Mouse (Mus musculus): ENCODE results near the gene Cfap99. TPM values are rescaled to one million over a fixed set of nuclear protein-coding genes. Genes with fewer than 3 reads are reported as not detected.

Cfap99 gene
- polyA plus RNA-seq, 1 experiment from 2014 or later, result not detected

DNA sequence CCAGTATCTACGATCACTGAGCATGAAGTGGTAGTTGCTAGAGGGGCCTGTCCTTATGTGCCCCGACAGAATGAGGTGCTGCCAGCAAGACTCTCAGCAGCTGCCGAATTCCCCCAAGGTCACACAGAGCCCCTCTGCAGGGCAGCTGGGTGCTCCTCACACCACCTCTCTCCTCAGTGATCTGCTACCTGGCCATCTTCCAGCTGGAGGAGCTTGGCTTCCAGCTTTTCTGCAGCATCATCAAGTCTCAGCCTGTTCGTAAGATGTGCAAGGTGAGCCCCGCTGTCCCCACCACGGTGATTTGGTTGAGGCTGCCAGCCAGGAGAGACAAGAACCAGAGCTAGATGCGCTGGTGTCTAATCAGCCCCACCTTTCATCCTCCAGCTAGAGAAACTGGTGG is 14.0 kb downstream of the Cfap99 start:
- Histone ChIP-seq H3K27ac (ENCODE audit: low read length) (no peak overlapping the region), H3K4me1 (ENCODE audit: control insufficient read depth, low read depth, low read length) (no peaks in the 10 kb centered on the region), H3K9ac (ENCODE audit: low read depth, low read length) (no peak overlapping the region), H3K36me3 (ENCODE audit: control insufficient read depth, insufficient read depth) (no peaks in the 10 kb centered on the region), H3K27me3 (ENCODE audit: control insufficient read depth, insufficient read depth, low read depth, low read length) (no peaks in the 10 kb centered on the region), H3K4me3 (ENCODE audit: low read depth, low read length) (no peak overlapping the region), H3K4me2 (ENCODE audit: low read depth, low read length) (no peak overlapping the region), H3K9me3 (replicated peaks; ENCODE audit: control insufficient read depth, low read length) (no peaks in the 10 kb centered on the region)
- no peak for ATAC-seq (ENCODE audit: low read depth)
- 60% methylated on average over 7 of the region's 7 CpGs for WGBS (ENCODE audit: insufficient replicate concordance)

- no peaks in the 10 kb centered on the region for H3K4me1 ChIP-seq (ENCODE audit: control insufficient read depth, low read depth, low read length)
- no peaks in the 10 kb centered on the region for H3K27me3 ChIP-seq (ENCODE audit: control insufficient read depth, insufficient read depth, low read depth, low read length)
- H3K27ac ChIP-seq (ENCODE audit: low read length), result no peak overlapping the region
- H3K4me2 ChIP-seq (ENCODE audit: low read depth, low read length), result no peak overlapping the region
- H3K4me3 ChIP-seq (ENCODE audit: low read depth, low read length), result no peak overlapping the region
- H3K9me3 ChIP-seq (replicated peaks; ENCODE audit: control insufficient read depth, low read length), result no peaks in the 10 kb centered on the region
- ATAC-seq (ENCODE audit: low read depth), result no peak
- no peaks in the 10 kb centered on the region for H3K36me3 ChIP-seq (ENCODE audit: control insufficient read depth, insufficient read depth)
- H3K9ac ChIP-seq (ENCODE audit: low read depth, low read length), result no peak overlapping the region
- WGBS (ENCODE audit: insufficient replicate concordance), result 64% methylated on average over 3 of the region's 3 CpGs
Observed at GRCm38 (mm10) chr5:34309016-34309415, 20.6 kb downstream of the Cfap99 start.

GRCm38 (mm10) chr5:34319491-34320034 is 31.2 kb downstream of the Cfap99 start:
- Histone ChIP-seq H3K4me3 (ENCODE audit: low read depth, low read length) (no peak overlapping the region), H3K9ac (ENCODE audit: low read depth, low read length) (no peak overlapping the region), H3K36me3 (ENCODE audit: control insufficient read depth, insufficient read depth) (no peaks in the 10 kb centered on the region), H3K4me1 (ENCODE audit: control insufficient read depth, low read depth, low read length) (no peaks in the 10 kb centered on the region), H3K9me3 (replicated peaks; ENCODE audit: control insufficient read depth, low read length) (no peaks in the 10 kb centered on the region), H3K4me2 (ENCODE audit: low read depth, low read length) (no peak overlapping the region), H3K27me3 (ENCODE audit: control insufficient read depth, insufficient read depth, low read depth, low read length) (no peaks in the 10 kb centered on the region), H3K27ac (ENCODE audit: low read length) (no peak overlapping the region)
- no peak; the same call in 1 of the 2 replicates for ATAC-seq (ENCODE audit: low read depth)
- WGBS (ENCODE audit: insufficient replicate concordance), result 43% methylated on average over 2 of the region's 2 CpGs

GRCm38 (mm10) chr5:34321236-34321635 is 32.8 kb downstream of the Cfap99 start:
- Histone ChIP-seq H3K4me1 (ENCODE audit: control insufficient read depth, low read depth, low read length) (no peaks in the 10 kb centered on the region), H3K4me2 (ENCODE audit: low read depth, low read length) (no peak overlapping the region), H3K36me3 (ENCODE audit: control insufficient read depth, insufficient read depth) (no peaks in the 10 kb centered on the region), H3K9ac (ENCODE audit: low read depth, low read length) (no peak overlapping the region), H3K27ac (ENCODE audit: low read length) (no peak overlapping the region), H3K27me3 (ENCODE audit: control insufficient read depth, insufficient read depth, low read depth, low read length) (no peaks in the 10 kb centered on the region), H3K9me3 (replicated peaks; ENCODE audit: control insufficient read depth, low read length) (no peaks in the 10 kb centered on the region), H3K4me3 (ENCODE audit: low read depth, low read length) (no peak overlapping the region)
- no peak for ATAC-seq (ENCODE audit: low read depth)
- WGBS (ENCODE audit: insufficient replicate concordance), result 68% methylated on average over 4 of the region's 4 CpGs

GRCm38 (mm10) chr5:34325286-34325685 is 36.9 kb downstream of the Cfap99 start:
- no peak for ATAC-seq (ENCODE audit: low read depth)
- H3K36me3 ChIP-seq (ENCODE audit: control insufficient read depth, insufficient read depth), result no peaks in the 10 kb centered on the region
- H3K4me3 ChIP-seq (ENCODE audit: low read depth, low read length), result no peak overlapping the region
- H3K9me3 ChIP-seq (replicated peaks; ENCODE audit: control insufficient read depth, low read length), result no peaks in the 10 kb centered on the region
- no peak overlapping the region for H3K4me2 ChIP-seq (ENCODE audit: low read depth, low read length)
- no peak overlapping the region for H3K9ac ChIP-seq (ENCODE audit: low read depth, low read length)
- no peak overlapping the region for H3K27ac ChIP-seq (ENCODE audit: low read length)
- peaks cover 3% of the 10 kb centered on the region; the same call in 1 of the 2 replicates for H3K27me3 ChIP-seq (ENCODE audit: control insufficient read depth, insufficient read depth, low read depth, low read length)
- no peaks in the 10 kb centered on the region for H3K4me1 ChIP-seq (ENCODE audit: control insufficient read depth, low read depth, low read length)

GRCm38 (mm10) chr5:34326249-34326691 is 37.9 kb downstream of the Cfap99 start:
- H3K4me3 ChIP-seq (ENCODE audit: low read depth, low read length), result no peak overlapping the region
- H3K9ac ChIP-seq (ENCODE audit: low read depth, low read length), result no peak overlapping the region
- H3K36me3 ChIP-seq (ENCODE audit: control insufficient read depth, insufficient read depth), result no peaks in the 10 kb centered on the region
- H3K4me1 ChIP-seq (ENCODE audit: control insufficient read depth, low read depth, low read length), result no peaks in the 10 kb centered on the region
- no peaks in the 10 kb centered on the region for H3K9me3 ChIP-seq (replicated peaks; ENCODE audit: control insufficient read depth, low read length)
- no peak for ATAC-seq (ENCODE audit: low read depth)
- no peak overlapping the region for H3K4me2 ChIP-seq (ENCODE audit: low read depth, low read length)
- H3K27ac ChIP-seq (ENCODE audit: low read length), result no peak overlapping the region
- H3K27me3 ChIP-seq (ENCODE audit: control insufficient read depth, insufficient read depth, low read depth, low read length), result peaks cover 3% of the 10 kb centered on the region; the same call in 1 of the 2 replicates
- WGBS (ENCODE audit: insufficient replicate concordance), result 31% methylated on average over 4 of the region's 4 CpGs

DNA sequence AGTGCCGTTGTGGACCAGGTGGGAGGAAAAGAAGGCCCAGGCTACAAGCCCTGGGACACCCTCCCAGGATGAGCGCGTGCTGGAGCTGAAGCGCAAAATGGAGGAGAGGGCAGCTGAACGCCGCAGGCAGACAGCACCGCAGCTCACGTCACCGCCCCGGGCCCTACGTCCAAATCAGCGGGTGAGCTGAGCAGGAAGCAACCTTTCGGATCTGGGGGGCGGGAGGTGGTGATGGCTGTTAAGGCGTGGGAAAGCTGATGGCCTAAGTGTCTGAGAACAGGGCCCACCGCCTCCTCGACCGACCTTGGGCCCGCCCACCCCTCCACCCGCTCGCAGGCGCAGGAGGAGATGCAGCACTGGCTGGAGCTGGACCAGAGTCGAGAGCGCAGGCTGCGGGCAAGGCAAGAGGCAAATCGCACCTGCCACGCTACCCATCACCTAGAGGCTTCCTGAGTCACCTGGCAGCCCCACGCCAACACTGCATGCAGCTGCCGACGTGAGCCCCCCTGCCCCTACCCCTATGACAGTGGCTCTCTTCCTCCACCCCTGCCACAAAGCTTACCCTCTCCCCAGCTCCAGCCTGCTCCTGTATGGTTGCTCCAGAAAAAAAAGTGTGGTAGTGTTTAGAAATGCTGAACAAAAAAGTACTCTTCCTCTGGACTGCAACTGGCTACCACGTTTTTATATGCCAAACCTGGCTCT is 38.6 kb downstream of the Cfap99 start:
- no peak for ATAC-seq (ENCODE audit: low read depth)
- Histone ChIP-seq H3K4me1 (ENCODE audit: control insufficient read depth, low read depth, low read length) (no peaks in the 10 kb centered on the region), H3K9me3 (replicated peaks; ENCODE audit: control insufficient read depth, low read length) (no peaks in the 10 kb centered on the region), H3K4me3 (ENCODE audit: low read depth, low read length) (peak overlapping the region; percentile 2), H3K4me2 (ENCODE audit: low read depth, low read length) (peak overlapping the region; percentile 42), H3K27me3 (ENCODE audit: control insufficient read depth, insufficient read depth, low read depth, low read length) (peaks cover 3% of the 10 kb centered on the region; the same call in 1 of the 2 replicates), H3K36me3 (ENCODE audit: control insufficient read depth, insufficient read depth) (no peaks in the 10 kb centered on the region), H3K27ac (ENCODE audit: low read length) (no peak overlapping the region), H3K9ac (ENCODE audit: low read depth, low read length) (no peak overlapping the region)
- WGBS (ENCODE audit: insufficient replicate concordance), result 27% methylated on average over 31 of the region's 31 CpGs

- no peak for ATAC-seq (ENCODE audit: low read depth)
- 55% methylated on average over 2 of the region's 2 CpGs for WGBS (ENCODE audit: insufficient replicate concordance)
- no peak overlapping the region for H3K4me2 ChIP-seq (ENCODE audit: low read depth, low read length)
- H3K36me3 ChIP-seq (ENCODE audit: control insufficient read depth, insufficient read depth), result no peaks in the 10 kb centered on the region
- no peak overlapping the region for H3K27ac ChIP-seq (ENCODE audit: low read length)
- H3K9ac ChIP-seq (ENCODE audit: low read depth, low read length), result no peak overlapping the region
- H3K9me3 ChIP-seq (replicated peaks; ENCODE audit: control insufficient read depth, low read length), result no peaks in the 10 kb centered on the region
- H3K27me3 ChIP-seq (ENCODE audit: control insufficient read depth, insufficient read depth, low read depth, low read length), result peaks cover 3% of the 10 kb centered on the region; the same call in 1 of the 2 replicates
- H3K4me3 ChIP-seq (ENCODE audit: low read depth, low read length), result no peak overlapping the region
- no peaks in the 10 kb centered on the region; the same call in 1 of the 2 replicates for H3K4me1 ChIP-seq (ENCODE audit: control insufficient read depth, low read depth, low read length)
Observed at GRCm38 (mm10) chr5:34330136-34330535, 41.7 kb downstream of the Cfap99 start.

DNA sequence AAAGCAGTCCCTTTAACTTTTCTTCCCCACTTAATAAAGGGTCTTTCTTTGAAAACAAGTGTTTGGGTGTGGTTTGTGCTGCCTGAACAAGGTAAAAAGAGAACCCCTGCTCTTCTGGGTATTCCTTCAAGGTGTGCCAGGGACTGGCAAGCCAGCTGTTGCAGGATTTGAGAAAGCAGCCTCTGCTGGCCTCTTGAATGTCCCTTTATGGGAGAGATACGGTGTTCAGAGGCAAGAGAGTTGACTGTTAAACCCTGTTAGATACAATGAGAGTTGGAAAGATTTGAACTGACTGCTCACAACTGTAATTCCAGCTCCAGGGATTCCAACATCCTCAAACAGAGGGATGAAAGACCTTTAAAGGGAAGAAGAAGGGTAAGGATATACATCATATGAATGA is 45.7 kb downstream of the Cfap99 start:
- Histone ChIP-seq H3K27me3 (ENCODE audit: control insufficient read depth, insufficient read depth, low read depth, low read length) (no peaks in the 10 kb centered on the region), H3K9ac (ENCODE audit: low read depth, low read length) (no peak overlapping the region), H3K4me1 (ENCODE audit: control insufficient read depth, low read depth, low read length) (peaks cover 19% of the 10 kb centered on the region), H3K9me3 (replicated peaks; ENCODE audit: control insufficient read depth, low read length) (no peaks in the 10 kb centered on the region), H3K4me3 (ENCODE audit: low read depth, low read length) (no peak overlapping the region), H3K4me2 (ENCODE audit: low read depth, low read length) (no peak overlapping the region), H3K27ac (ENCODE audit: low read length) (no peak overlapping the region), H3K36me3 (ENCODE audit: control insufficient read depth, insufficient read depth) (no peaks in the 10 kb centered on the region)
- WGBS (ENCODE audit: insufficient replicate concordance), result 83% methylated on average over 1 of the region's 1 CpGs
- ATAC-seq (ENCODE audit: low read depth), result no peak

All from liver, embryonic 16.5 days (tissue).